Mouse (Mus musculus) kidney, postnatal 25 days (tissue): ENCODE measurements around the gene Etfbkmt.
"Not testable (repeated sequence)": the region's sequence is repeated elsewhere in the genome, so short reads cannot be mapped to it uniquely, and the experiment has no call there.

ENCODE experiments used
- DNase-seq, 2 experiments: peaks; one replicate each; pipeline ENCODE4 v3.0.0; 2021; ENCODE audit warnings: mixed read lengths in 2 of 2

The Etfbkmt gene

DNA sequence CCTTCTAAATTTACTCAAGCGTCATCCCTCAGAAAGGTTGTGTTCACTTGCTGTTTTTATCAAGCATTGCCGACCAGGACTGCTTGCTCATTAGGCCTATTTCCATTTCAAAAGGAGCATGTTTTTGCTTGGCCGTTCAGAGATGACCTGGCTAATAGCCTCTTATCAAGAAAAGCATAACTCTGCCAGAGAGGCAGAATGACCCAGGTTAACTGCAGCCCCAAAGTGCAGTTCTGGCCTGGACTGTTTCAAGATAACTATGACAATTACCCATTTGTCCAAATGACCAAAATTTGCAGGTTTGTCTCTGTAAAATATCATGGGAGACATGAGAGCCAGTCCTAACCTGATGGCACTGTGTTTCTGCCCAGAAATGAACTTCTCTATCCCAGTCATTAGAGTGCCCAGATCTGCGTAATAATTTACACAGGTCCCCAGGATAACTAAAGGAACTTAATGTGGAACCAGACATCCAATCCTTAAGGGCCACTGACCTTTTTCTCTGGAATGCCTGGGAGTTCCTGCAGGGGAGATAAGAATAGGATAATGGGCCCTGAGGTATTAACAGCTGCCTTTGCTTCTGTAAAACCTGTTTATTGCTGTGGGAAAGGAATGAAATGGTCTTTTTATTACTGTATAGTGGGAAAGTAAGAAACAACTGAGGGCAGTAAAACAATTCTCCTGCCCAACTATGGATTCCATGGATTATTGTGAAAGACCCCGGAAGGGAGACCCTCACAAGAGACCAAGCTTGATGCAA, 5.1 kb upstream of the Etfbkmt start:
- DNase-seq = no peak

DNA sequence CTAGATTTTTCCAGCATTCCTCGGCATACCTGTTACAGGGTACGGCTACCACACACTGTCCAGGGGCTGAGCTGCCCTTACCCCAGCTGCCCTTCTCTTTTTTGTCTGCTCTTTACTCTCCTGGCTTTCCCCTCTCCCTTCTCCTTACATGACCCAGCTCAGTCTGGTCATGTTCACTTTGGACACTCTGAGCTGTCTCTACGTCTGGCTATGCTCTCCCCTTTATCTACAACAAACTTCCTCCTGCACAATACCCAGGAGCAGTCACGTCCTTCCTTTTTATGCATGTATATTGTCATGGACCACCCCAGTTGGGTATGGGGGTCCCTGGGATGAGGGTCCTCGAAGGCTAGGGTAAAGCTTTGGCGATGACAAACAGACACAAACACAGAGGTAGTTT, 4.0 kb upstream of the Etfbkmt start:
- no peak for DNase-seq

- DNase-seq = no peak
These were observed 1.7 kb upstream of the Etfbkmt start for GRCm38 (mm10) chr6:149137936-149138335.

GRCm38 (mm10) chr6:149139011-149139410, 638 bp upstream of the Etfbkmt start:
- DNase-seq = no peak

- peak; percentile 86 to 91 for DNase-seq
These were observed 1.9 kb downstream of the Etfbkmt start for GRCm38 (mm10) chr6:149141393-149142173.

DNA sequence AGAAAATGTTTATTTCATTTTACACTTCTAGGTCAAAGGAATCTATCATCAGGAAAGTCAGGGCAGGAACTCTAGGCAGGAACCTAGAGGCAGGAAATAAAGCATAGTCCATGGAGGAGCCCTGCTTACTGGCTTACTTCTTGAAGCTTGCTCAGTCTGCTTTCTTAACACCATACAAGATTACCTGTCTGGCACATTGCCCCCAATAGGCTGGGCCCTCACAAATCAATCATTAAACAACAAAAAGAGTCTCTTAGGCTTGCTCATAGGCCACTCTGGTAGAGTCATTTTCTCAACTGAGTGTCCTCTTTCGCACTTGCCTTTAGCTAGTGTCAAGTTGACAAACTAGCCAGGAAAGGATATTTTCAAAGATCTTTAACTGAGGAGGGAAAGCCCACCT, 5.5 kb downstream of the Etfbkmt start:
- DNase-seq = peak in 1 of 2 experiments; percentile 23

DNA sequence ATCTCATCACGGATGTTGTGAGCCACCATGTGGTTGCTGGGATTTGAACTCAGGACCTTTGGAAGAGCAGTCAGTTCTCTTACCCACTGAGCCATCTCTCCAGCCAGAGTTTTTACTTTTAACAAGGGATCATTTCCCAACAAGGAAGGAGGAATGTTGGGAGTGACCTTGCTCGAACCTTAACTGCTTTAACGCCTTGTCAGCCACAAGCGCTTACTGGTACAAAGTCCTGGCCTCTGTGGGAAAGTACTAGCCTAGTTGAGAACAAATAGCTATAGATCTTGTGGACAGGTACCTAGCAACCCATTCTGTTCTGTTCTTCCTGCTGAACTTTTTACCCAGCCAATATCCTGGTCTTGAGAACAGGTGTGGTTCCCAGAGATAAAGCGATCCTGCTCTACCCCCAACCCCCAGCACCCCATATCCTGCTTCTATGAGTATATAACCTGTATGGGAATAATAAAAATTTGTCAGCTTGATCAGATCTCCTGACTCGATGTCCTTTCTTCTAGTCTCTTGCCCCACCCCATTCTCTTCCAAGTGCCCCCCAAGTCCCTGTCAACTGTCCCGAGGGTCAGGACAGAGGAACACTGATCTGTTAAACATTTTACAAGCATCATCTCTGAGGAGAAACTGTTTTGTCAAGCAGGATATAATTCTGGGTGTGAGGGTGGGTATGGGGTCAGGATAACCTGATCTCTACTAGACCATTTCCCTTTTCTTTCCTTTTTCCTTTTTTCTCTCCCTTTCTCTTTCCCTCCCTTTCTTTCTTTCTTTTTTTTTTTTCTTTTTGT, 9.0 kb downstream of the Etfbkmt start:
- DNase-seq = peak; percentile 38 to 74

DNA sequence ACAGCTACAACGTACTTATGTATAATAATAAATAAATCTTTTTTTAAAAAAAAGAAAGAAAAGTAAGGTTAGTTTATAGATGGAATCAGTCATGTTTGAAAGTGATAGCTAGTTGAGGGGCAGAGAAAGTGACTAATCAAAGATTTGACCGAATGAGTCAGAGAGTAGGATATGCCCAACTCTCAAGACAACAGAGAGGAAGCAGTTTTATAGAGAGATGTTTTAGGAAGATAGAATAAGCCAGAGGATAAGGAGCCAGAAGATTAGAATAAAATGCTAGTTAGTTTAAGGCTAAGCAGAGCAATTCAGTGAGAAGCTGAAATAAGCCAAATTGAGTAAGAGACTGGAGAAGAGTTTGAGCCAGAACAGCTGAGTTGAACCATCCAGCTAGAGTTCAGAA, 12.5 kb downstream of the Etfbkmt start:
- DNase-seq = no peak

DNA sequence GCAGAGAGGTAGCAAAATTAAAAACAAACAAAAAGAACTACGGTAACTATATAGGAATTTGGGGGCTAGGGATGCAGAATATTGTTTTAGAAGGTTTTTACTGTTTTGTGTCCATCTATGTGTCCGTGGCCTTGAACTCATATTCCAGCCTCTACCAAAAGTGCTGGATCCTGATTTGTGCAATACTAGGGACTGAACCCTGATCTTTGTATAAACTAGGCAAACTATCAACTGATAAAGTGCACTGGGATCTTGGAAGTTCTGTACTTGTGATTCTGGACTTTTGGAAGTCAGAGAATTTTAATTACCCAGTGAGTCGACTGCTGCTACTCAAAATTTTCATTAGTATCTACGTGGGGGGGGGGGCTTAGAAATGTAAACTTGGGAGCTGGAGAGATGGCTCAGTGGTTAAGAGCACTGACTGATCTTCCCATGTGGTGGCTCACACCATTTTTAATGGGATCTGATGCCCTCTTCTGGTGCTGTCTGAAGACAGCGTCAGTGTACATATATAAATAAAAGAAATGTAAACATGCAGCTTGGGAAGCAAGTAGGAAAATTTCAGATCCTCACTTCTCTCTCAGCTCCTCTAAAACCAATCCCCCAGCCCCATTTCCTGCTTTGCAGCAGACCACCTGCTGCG, 13.9 kb downstream of the Etfbkmt start:
- DNase-seq = no peak

GRCm38 (mm10) chr6:149154116-149155030, 14.7 kb downstream of the Etfbkmt start:
- no peak for DNase-seq

DNA sequence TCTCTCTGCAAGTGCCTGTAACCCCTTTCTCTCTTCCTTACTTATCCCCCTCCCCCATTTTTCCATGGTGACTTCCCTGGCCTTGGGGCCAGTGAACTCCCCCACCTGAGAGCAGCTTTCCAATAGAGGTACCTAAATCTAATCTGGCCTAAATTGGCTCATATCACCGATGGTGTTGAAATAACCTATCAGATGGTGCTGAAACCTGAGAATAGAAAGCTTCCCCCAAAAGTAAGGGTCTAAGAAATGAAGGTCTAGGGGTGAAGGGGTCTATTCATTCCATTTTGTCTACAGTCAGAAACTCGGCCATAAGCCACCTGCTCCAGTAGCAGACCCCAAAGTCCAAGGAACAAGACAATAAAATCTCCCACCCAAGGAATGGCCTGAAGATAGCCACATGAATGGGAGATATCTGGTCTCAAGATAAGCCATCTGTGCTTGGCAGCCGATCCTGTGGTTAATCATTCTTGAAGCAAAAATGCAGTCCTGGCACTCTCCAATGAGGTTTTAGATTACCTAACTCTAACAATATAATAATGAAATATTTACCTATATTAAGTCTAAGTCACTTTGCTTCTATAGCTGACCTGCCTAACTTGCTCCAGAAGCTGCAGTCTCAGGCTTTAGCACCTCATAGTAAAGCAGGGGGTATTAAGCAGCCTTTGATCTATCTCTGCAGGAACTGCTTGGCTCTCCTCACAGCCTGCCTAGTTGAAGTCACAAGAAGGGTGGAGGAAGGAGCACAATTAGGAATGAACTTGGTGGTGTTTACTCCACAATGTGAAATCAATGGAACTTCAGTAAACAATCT, 15.6 kb downstream of the Etfbkmt start:
- peak; percentile 57 to 60 for DNase-seq

GRCm38 (mm10) chr6:149167038-149167437, 27.4 kb downstream of the Etfbkmt start:
- not testable (repeated sequence) for DNase-seq

DNA sequence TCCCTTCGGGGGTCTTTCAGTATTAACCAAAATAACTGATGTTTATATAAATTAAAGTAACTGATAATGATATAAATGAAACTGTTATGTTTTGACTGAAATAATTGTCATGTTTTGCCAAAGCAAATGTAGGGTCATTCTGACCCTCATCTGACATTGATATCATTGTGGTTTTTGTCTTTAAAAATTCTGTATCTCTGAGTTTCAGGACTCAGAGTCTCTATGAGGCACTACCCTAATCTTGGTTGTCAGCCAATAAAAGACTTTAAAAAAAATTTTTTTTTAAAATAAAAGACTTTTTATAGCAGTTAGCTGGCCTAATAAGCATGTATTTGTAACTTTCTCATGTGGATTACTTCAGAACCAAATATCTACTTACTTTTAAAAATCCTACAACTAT, 28.0 kb downstream of the Etfbkmt start:
- no peak for DNase-seq

DNA sequence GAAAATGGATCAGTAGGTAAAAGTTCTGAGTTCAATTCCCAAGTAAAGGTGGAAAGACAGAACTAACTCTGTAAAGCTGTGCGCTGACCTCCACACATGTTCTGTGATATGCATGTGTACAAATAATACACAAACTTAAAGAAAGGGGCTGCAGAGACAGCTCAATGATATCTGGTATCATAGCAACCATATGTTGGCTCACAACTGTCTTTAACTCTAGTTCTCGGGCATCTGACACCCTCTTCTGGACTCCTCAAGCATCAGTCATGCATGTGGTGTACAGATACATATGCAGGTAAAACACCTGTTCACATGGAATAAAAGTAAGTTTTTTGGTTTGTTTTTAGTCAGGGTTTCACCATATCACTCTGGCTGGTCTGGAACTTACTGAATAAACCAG, 28.8 kb downstream of the Etfbkmt start:
- DNase-seq = no peak

DNA sequence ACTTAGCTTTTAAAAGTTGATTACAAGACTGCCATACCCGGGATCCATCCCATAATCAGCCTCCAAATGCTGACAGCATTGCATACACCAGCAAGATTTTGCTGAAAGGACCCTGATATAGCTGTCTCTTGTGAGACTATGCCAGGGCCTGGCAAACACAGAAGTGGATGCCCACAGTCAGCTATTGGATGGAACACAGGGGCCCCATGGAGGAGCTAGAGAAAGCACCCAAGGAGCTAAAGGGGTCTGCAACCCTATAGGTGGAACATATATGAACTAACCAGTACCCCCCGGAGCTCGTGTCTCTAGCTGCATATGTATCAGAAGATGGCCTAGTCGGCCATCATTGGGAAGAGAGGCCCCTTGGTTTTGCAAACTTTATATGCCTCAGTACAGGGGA, 30.3 kb downstream of the Etfbkmt start:
- DNase-seq = not testable (repeated sequence)

GRCm38 (mm10) chr6:149173831-149174625, 34.4 kb downstream of the Etfbkmt start:
- peak in 1 of 2 experiments; percentile 38 for DNase-seq

DNA sequence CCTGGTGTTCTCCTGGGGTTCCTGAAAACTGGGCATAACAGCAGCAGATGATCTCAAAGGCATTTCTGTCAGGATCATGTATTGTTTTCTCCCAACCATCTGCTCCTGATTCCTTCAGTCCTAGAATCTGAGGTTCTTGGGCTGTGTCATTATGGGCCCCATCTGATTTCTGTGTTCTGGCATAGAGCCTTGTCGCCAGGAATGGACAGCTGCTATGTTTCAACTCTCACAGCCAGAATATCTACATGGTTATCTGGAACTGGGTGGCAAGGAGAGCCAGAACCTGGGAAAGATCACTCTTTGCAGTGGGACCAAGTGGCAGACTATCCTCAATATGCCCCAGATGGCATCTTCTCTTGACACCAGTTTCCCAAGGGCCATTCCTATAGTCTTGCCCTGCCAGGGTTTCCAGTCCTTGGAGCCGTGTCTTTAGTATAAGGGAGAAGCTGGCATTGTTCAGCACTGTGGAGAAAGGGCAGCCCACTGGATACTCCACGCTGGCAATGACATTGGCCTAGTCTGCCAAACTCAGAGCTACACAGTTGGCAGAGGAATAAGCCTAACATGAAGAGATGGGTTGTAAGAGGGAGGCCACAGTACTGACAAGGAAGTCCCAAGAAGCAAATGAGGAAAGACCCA, 35.4 kb downstream of the Etfbkmt start:
- no peak for DNase-seq

DNA sequence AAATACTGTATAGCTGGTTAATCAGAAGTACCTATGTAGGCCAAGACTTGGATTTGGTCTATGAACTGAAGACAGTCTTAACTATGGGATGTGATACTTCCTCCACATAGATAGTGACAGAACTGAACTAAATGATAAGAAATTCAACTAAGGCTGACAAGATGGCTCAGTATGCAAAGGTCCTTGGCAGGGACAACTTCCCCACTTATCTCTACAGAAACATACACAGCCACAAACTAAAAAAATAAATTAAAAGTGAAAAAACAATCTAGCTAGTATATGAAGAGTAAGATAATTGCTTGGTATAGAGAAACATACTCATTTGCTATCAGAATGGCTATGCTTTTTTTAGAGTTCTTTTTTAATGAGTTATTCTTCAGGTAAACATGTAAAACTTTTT, 39.4 kb downstream of the Etfbkmt start:
- no peak for DNase-seq

GRCm38 (mm10) chr6:149184007-149184406, 44.4 kb downstream of the Etfbkmt start:
- no peak for DNase-seq
